Mouse (Mus musculus) bone marrow, adult 2 months (tissue): ENCODE data around the gene Fubp1.

Experiments
- CTCF ChIP-seq: fragments of 200-500 bp; IDR thresholded peaks from 2 replicates; pipeline ENCODE4 v1.5.1; 2011; ENCODE audit warnings: low read length, control low read depth; ENCODE audit not compliant: control insufficient read depth, insufficient read depth
- POLR2A ChIP-seq: fragments of 200-500 bp; IDR thresholded peaks from 2 replicates; pipeline ENCODE4 v1.6.1; 2011; ENCODE audit warnings: low read depth, mild to moderate bottlenecking, control low read depth, low read length, borderline replicate concordance; ENCODE audit not compliant: control insufficient read depth

GRCm38 (mm10) chr3:152210728-152211391 lies 638 bp downstream of the Fubp1 start:
- TF ChIP-seq POLR2A (peak; percentile 32; the same call in 1 of the 2 replicates), CTCF (no peak)
